Mouse (Mus musculus) granulocyte monocyte progenitor cell, adult 5-6 weeks (primary cell): Measurements from ENCODE around the gene Rtn4ip1. TPM values are rescaled to one million over a fixed set of nuclear protein-coding genes. Genes with fewer than 3 reads are reported as not detected.

ENCODE experiments used
- ATAC-seq: replicated peaks from 2 replicates; pipeline ENCODE4 v1.8.0; 2016; ENCODE audit warnings: mild to moderate bottlenecking, moderate TSS enrichment, inconsistent platforms; ENCODE audit not compliant: poor library complexity, severe bottlenecking
- total RNA-seq, 2 experiments: library from RNA; stranded (forward) in 1 of 2; stranded (reverse) in 1 of 2; fragments of 200-712, 200-1000 nt in 1 of 2; fragments of >200 nt in 1 of 2; fragmentation: Nextera tagmentation in 1 of 2; gene quantifications; 2 replicates each; pipeline ENCODE4 v1.2.3; 2014 to 2017

The Rtn4ip1 gene
- total RNA-seq, 2 experiments from 2014 or later, result 12.8 to 26.7 TPM

- no peak for ATAC-seq
These were observed 98.7 kb downstream of the Rtn4ip1 start for GRCm38 (mm10) chr10:44000156-44000865.

- peak; percentile 62 for ATAC-seq
These were observed 100.7 kb downstream of the Rtn4ip1 start for GRCm38 (mm10) chr10:44002004-44002940.

- no peak for ATAC-seq
These were observed 101.5 kb downstream of the Rtn4ip1 start for GRCm38 (mm10) chr10:44002995-44003524.

- ATAC-seq, result peak; percentile 74
These were observed 102.0 kb downstream of the Rtn4ip1 start for GRCm38 (mm10) chr10:44003551-44004151.

- ATAC-seq, result 0 out of 2 replicates have a peak, but pooled peaks have one; percentile 5
These were observed 102.7 kb downstream of the Rtn4ip1 start for GRCm38 (mm10) chr10:44004221-44004751.

GRCm38 (mm10) chr10:44005677-44006641, 104.4 kb downstream of the Rtn4ip1 start:
- 0 out of 2 replicates have a peak, but pooled peaks have one; percentile 15 for ATAC-seq

Other genes starting within 250 kb of the Rtn4ip1 start
- gene Qrsl1, start 62 bp upstream of the Rtn4ip1 start, total RNA-seq (2014; fragmentation: Nextera tagmentation), result 20.7 and 32.6 TPM in 2 replicates
- 12.1 and 19.4 TPM in 2 replicates for gene Qrsl1, start 62 bp upstream of the Rtn4ip1 start, total RNA-seq (2017)
- gene Crybg1, start 247.0 kb downstream of the Rtn4ip1 start, total RNA-seq (2014; fragmentation: Nextera tagmentation), result 0.15 and 0.28 TPM in 2 replicates
- 0.31 and 0.47 TPM in 2 replicates for gene Crybg1, start 247.0 kb downstream of the Rtn4ip1 start, total RNA-seq (2017)